Mouse (Mus musculus) intestine, postnatal 0 days (tissue): ENCODE data around the gene Map3k21. TPM values are rescaled to one million over a fixed set of nuclear protein-coding genes. Genes with fewer than 3 reads are reported as not detected.
A peak's percentile ranks its signal among the peaks of the same experiment; 100 is the strongest.

ENCODE experiments used
- ATAC-seq: fragments of 200-750 bp; cut with Nextera tagmentation; 2 replicates; pipeline ENCODE4 v1.8.0; 2017; ENCODE audit warnings: mild to moderate bottlenecking, moderate TSS enrichment, moderate library complexity
- H3K27ac ChIP-seq: fragments of 300-500 bp; sonication (generic); 2 replicates; pipeline ENCODE4 v1.5.1; 2014; ENCODE audit warnings: mild to moderate bottlenecking, low read depth, low read length, moderate library complexity
- H3K27me3 ChIP-seq: fragments of 300-500 bp; sonication (generic); replicated peaks from 2 replicates; pipeline ENCODE4 v1.6.1; 2014; ENCODE audit warnings: low read length, mixed read lengths; ENCODE audit not compliant: control insufficient read depth, insufficient read depth
- H3K36me3 ChIP-seq: fragments of 300-500 bp; sonication (generic); 2 replicates; pipeline ENCODE4 v1.6.1; 2014; ENCODE audit warnings: mild to moderate bottlenecking, moderate library complexity; ENCODE audit not compliant: control insufficient read depth, insufficient read depth
- H3K4me1 ChIP-seq: fragments of 300-500 bp; sonication (generic); replicated peaks from 2 replicates; pipeline ENCODE4 v1.6.1; 2014; ENCODE audit warnings: antibody characterized with exemption, low read length, mixed read lengths; ENCODE audit not compliant: control insufficient read depth, insufficient read depth
- H3K4me2 ChIP-seq: fragments of 300-500 bp; sonication (generic); replicated peaks from 2 replicates; pipeline ENCODE4 v1.6.1; 2014; ENCODE audit warnings: low read depth, mild to moderate bottlenecking, moderate library complexity
- H3K4me3 ChIP-seq: fragments of 300-500 bp; sonication (generic); 2 replicates; pipeline ENCODE4 v1.5.1; 2014; ENCODE audit warnings: low read depth, low read length
- H3K9ac ChIP-seq: fragments of 300-500 bp; sonication (generic); 2 replicates; pipeline ENCODE4 v1.6.1; 2014; ENCODE audit warnings: mild to moderate bottlenecking, low read depth, low read length
- H3K9me3 ChIP-seq: fragments of 300-500 bp; sonication (generic); 2 replicates; pipeline ENCODE4 v1.6.1; 2016; ENCODE audit warnings: mixed run types; ENCODE audit not compliant: control insufficient read depth
- CTCF ChIP-seq: sonication (generic); IDR thresholded peaks from 2 replicates; pipeline ENCODE4 v1.5.1; 2016; ENCODE audit warnings: low read depth, mild to moderate bottlenecking, control low read depth, antibody characterized with exemption, moderate library complexity
- WGBS: fragments of 180-500 bp; shearing (Covaris S2); extraction: QIAGEN DNeasy Blood & Tissue Kit; methylation state at CpG from one replicate; pipeline ENCODE4 v1.1.7; 2014; 5-methylcytosine and 5-hydroxymethylcytosine counted together
- polyA plus RNA-seq: library from polyadenylated mRNA; unstranded; fragments of >200 nt; fragmentation: Nextera tagmentation; extraction: Ambion mirVana; gene quantifications from 2 replicates; pipeline ENCODE4 v1.2.1, GENCODE M21; 2015

Map3k21 gene
- 4.5 and 5.1 TPM in 2 replicates for polyA plus RNA-seq

DNA sequence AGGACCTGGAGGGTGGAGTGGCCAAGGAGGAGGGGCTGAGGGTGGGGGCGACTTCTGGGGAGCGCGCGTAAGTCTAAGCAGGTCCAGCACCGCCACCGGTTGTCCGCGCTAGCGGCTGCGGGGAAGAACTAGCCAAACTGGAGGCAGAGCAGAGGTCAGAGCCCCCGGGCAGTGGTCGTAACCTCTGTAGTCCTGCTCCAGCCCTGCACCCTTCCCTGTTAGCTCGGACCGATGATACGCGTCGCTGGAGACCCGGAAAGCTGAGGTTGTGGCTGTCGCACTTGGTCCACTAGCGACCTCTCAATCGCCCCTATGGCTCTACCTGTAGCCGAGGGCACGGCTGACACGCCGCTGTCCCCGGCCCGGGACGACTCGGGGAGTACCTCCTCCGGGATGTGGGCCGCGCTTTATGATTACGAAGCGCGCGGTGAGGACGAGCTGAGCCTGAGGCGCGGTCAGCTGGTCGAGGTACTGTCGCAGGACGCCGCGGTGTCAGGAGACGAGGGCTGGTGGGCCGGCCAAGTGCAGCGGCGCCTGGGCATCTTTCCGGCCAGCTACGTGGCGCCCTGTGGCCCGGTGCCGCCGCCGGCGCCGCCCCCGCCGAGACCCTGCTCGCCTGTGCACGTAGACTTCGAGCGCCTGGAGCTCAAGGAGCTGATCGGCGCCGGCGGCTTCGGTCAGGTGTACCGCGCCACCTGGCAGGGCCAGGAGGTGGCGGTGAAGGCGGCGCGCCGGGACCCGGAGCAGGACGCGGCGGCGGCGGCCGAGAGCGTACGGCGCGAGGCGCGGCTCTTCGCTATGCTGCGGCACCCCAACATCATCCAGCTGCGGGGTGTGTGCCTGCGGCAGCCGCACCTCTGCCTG is at the start of gene Map3k21:
Map3k21 (plus strand) TSS at position 86 of the 864 bp plus-strand sequence.
- Histone ChIP-seq H3K4me2 (peak within 1 kb of the TSS; percentile 85), H3K4me1 (no peaks in the 10 kb centered on the region), H3K9ac (peak within 1 kb of the TSS; percentile 74), H3K27me3 (peaks cover 15% of the 10 kb centered on the region), H3K9me3 (no peaks in the 10 kb centered on the region), H3K36me3 (no peaks in the 10 kb centered on the region), H3K4me3 (peak within 1 kb of the TSS; percentile 68), H3K27ac (peak within 1 kb of the TSS; percentile 94)
- ATAC-seq: peak; percentile 60
- TF ChIP-seq CTCF: peak; percentile 47
- WGBS: under 1% methylated on average over 84 of the region's 93 CpGs

- H3K4me3 ChIP-seq: no peak overlapping the region
- H3K27me3 ChIP-seq: no peaks in the 10 kb centered on the region
- H3K27ac ChIP-seq: no peak overlapping the region
- 68% methylated on average over 12 of the region's 12 CpGs for WGBS
- H3K9ac ChIP-seq: no peak overlapping the region
- H3K4me2 ChIP-seq: no peak overlapping the region
- no peaks in the 10 kb centered on the region for H3K9me3 ChIP-seq
- peak; percentile 47 for TF ChIP-seq CTCF
- no peak for ATAC-seq
- no peaks in the 10 kb centered on the region for H3K36me3 ChIP-seq
- H3K4me1 ChIP-seq: no peaks in the 10 kb centered on the region
Observed at GRCm38 (mm10) chr8:125866125-125866524, 44.1 kb upstream of the Map3k21 start.

GRCm38 (mm10) chr8:125868552-125868951 is 41.7 kb upstream of the Map3k21 start:
- H3K27ac ChIP-seq: no peak overlapping the region
- no peaks in the 10 kb centered on the region for H3K9me3 ChIP-seq
- H3K36me3 ChIP-seq: no peaks in the 10 kb centered on the region
- peak; percentile 44 for TF ChIP-seq CTCF
- no peaks in the 10 kb centered on the region for H3K27me3 ChIP-seq
- WGBS: 62% methylated on average over 7 of the region's 7 CpGs
- H3K4me1 ChIP-seq: no peaks in the 10 kb centered on the region
- no peak overlapping the region for H3K9ac ChIP-seq
- H3K4me2 ChIP-seq: no peak overlapping the region
- no peak overlapping the region for H3K4me3 ChIP-seq
- no peak for ATAC-seq

GRCm38 (mm10) chr8:125869739-125870138 is 40.5 kb upstream of the Map3k21 start:
- no peak for ATAC-seq
- Histone ChIP-seq H3K27me3 (no peaks in the 10 kb centered on the region), H3K4me2 (no peak overlapping the region), H3K27ac (no peak overlapping the region), H3K4me1 (no peaks in the 10 kb centered on the region), H3K36me3 (no peaks in the 10 kb centered on the region), H3K9me3 (no peaks in the 10 kb centered on the region), H3K4me3 (no peak overlapping the region), H3K9ac (no peak overlapping the region)
- WGBS: 90% methylated on average over 3 of the region's 3 CpGs
- TF ChIP-seq CTCF: no peak

GRCm38 (mm10) chr8:125870179-125870702 is 40.0 kb upstream of the Map3k21 start:
- no peak for TF ChIP-seq CTCF
- no peaks in the 10 kb centered on the region for H3K36me3 ChIP-seq
- H3K4me2 ChIP-seq: no peak overlapping the region
- H3K9me3 ChIP-seq: no peaks in the 10 kb centered on the region
- H3K4me1 ChIP-seq: no peaks in the 10 kb centered on the region
- H3K9ac ChIP-seq: no peak overlapping the region
- no peak overlapping the region for H3K27ac ChIP-seq
- ATAC-seq: peak; percentile 6; the same call in 1 of the 2 replicates
- H3K4me3 ChIP-seq: no peak overlapping the region
- WGBS: 39% methylated on average over 6 of the region's 6 CpGs
- H3K27me3 ChIP-seq: no peaks in the 10 kb centered on the region

DNA sequence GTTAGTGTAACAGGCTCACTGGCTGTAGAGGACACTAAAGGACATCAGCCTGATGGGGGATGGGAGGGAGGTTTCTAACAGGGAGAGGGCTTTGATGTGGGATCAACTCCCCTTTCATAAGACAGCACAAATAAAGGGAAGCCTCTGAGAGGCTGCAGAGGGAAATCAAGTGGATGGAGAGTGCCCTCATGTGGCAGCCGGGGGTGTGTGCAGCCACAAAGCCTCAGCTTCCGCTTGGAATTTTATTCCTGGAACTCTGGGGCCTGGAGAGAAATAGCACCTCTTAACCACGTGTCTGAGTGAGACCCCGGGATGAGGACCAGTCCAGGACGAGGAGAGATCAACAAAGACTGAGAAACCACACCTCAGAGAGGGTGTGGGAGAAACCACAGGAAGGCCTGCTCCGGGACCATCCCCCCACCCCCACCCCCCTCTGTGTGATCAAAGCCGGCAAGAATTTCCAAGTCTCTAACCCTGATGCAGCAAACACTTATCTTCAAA is 39.4 kb upstream of the Map3k21 start:
- 1% methylated on average over 7 of the region's 7 CpGs for WGBS
- no peaks in the 10 kb centered on the region for H3K36me3 ChIP-seq
- H3K27ac ChIP-seq: no peak overlapping the region
- peak; percentile 92 for TF ChIP-seq CTCF
- ATAC-seq: peak; percentile 35; the same call in 1 of the 2 replicates
- H3K9ac ChIP-seq: no peak overlapping the region
- no peaks in the 10 kb centered on the region for H3K4me1 ChIP-seq
- 0 out of 2 replicates have a peak overlapping the region, but pooled peaks have one; percentile 27 for H3K4me2 ChIP-seq
- H3K9me3 ChIP-seq: no peaks in the 10 kb centered on the region
- H3K27me3 ChIP-seq: no peaks in the 10 kb centered on the region
- H3K4me3 ChIP-seq: no peak overlapping the region
